Mouse (Mus musculus): ENCODE measurements around the gene Pnliprp1. TPM values are rescaled to one million over a fixed set of nuclear protein-coding genes. Genes with fewer than 3 reads are reported as not detected.

The Pnliprp1 gene
- polyA plus RNA-seq, 2 experiments: 29.2 to 41.4 TPM

DNA sequence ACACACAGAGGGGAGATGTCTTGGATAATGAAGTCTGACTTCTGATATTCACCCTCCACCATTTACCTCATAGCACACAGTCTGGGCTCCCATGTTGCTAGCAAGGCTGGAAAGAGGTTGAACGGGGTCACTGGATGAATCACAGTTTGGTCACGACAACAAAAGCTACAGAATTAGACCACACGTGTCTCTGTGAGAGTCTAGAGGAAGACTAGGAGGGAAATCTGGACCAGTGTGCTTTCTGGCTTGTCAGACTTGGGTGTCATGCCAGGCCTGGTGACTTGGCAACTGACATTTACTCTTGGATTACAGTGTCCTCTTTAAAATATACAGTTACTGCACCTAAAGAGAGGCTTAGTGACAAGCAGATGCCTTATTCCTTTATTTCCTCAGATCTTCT, 20.1 kb upstream of the Pnliprp1 start:
- H3K4me3 ChIP-seq (ENCODE audit: insufficient read depth in 1 of 2, low read depth in 2 of 2, low read length in 2 of 2): no peak overlapping the region
- H3K4me2 ChIP-seq (ENCODE audit: low read depth): no peak overlapping the region
- TF ChIP-seq EP300 (IDR thresholded peaks at IDR 0.05; ENCODE audit: low read depth) (no peak), CTCF (IDR thresholded peaks at IDR 0.05; ENCODE audit: low read depth) (no peak)
- no peaks in the 10 kb centered on the region for H3K36me3 ChIP-seq (replicated peaks; ENCODE audit: control insufficient read depth, insufficient read depth, low read depth)
- no peaks in the 10 kb centered on the region for H3K9me3 ChIP-seq (ENCODE audit: control insufficient read depth, low read length)
- H3K9ac ChIP-seq (replicated peaks): no peak overlapping the region
- no peaks in the 10 kb centered on the region for H3K4me1 ChIP-seq (replicated peaks; ENCODE audit: control insufficient read depth in 2 of 2, insufficient read depth in 2 of 2, low read length in 1 of 2)
- DNase-seq (ENCODE audit: low read depth in 3 of 3, low spot score in 3 of 3): no peak
- 52% methylated on average over 3 of the region's 3 CpGs for WGBS (ENCODE audit: insufficient replicate concordance)
- no peak for ATAC-seq (ENCODE audit: insufficient read depth)
- no peak overlapping the region for H3K27ac ChIP-seq
- H3K27me3 ChIP-seq (ENCODE audit: control insufficient read depth, insufficient read depth, low read length): no peaks in the 10 kb centered on the region

DNA sequence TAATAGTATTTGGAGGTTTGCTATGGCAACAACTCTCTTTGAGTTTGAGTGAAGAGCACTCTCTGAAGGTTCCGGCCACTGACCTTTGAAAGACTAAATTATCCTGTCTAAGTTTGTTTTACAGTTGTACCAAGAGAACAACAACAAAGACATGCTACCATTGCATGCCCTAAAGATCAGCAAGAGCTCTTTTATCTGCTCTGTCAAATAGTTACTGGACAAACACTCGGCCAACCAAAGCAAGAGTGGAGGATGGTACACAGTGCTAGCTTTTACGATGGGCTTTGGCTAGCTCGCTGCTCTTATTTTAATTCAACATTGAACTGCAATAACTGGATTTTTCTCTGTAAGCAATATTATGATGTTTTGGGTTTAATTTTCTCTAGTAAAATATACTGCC, 10.8 kb upstream of the Pnliprp1 start:
- ATAC-seq (ENCODE audit: insufficient read depth): no peak
- Histone ChIP-seq H3K27ac (no peak overlapping the region), H3K27me3 (ENCODE audit: control insufficient read depth, insufficient read depth, low read length) (no peaks in the 10 kb centered on the region), H3K9ac (replicated peaks) (no peak overlapping the region), H3K4me3 (ENCODE audit: insufficient read depth in 1 of 2, low read depth in 2 of 2, low read length in 2 of 2) (no peak overlapping the region), H3K4me1 (replicated peaks; ENCODE audit: control insufficient read depth in 2 of 2, insufficient read depth in 2 of 2, low read length in 1 of 2) (no peaks in the 10 kb centered on the region), H3K36me3 (replicated peaks; ENCODE audit: control insufficient read depth, insufficient read depth, low read depth) (no peaks in the 10 kb centered on the region), H3K9me3 (ENCODE audit: control insufficient read depth, low read length) (no peaks in the 10 kb centered on the region), H3K4me2 (ENCODE audit: low read depth) (no peak overlapping the region)
- 61% methylated on average over 4 of the region's 4 CpGs for WGBS (ENCODE audit: insufficient replicate concordance)
- peak in 1 of 3 experiments; percentile 6 for DNase-seq (ENCODE audit: low read depth in 3 of 3, low spot score in 3 of 3)
- TF ChIP-seq EP300 (IDR thresholded peaks at IDR 0.05; ENCODE audit: low read depth) (no peak), CTCF (IDR thresholded peaks at IDR 0.05; ENCODE audit: low read depth) (no peak)

DNA sequence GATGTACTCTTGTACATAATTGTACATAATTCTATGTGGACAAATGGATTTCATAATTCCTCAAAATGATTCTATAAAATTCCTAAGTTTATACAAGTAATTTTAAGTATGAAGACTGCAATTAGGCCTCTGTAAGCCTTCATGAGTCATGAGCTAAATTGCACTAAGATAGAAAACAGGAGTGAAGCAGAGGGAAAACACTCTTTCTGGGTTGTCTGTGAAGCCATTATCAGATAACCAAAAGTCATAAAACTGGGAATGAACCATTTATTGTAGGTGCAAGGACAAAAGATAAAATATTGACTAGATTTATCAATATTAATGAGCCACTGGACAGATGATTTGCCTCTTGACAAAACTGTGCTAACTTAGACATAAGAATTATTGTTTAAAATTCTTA, 8.2 kb upstream of the Pnliprp1 start:
- no peak for ATAC-seq (ENCODE audit: insufficient read depth)
- TF ChIP-seq CTCF (IDR thresholded peaks at IDR 0.05; ENCODE audit: low read depth) (no peak), EP300 (IDR thresholded peaks at IDR 0.05; ENCODE audit: low read depth) (no peak)
- H3K9ac ChIP-seq (replicated peaks): no peak overlapping the region
- H3K4me1 ChIP-seq (replicated peaks; ENCODE audit: control insufficient read depth in 2 of 2, insufficient read depth in 2 of 2, low read length in 1 of 2): peaks cover 0 to 2% of the 10 kb centered on the region in 2 experiments; a peak in 1 of 4 replicates
- no peak for DNase-seq (ENCODE audit: low read depth in 3 of 3, low spot score in 3 of 3)
- no peaks in the 10 kb centered on the region for H3K36me3 ChIP-seq (replicated peaks; ENCODE audit: control insufficient read depth, insufficient read depth, low read depth)
- no peak overlapping the region for H3K4me3 ChIP-seq (ENCODE audit: insufficient read depth in 1 of 2, low read depth in 2 of 2, low read length in 2 of 2)
- H3K27me3 ChIP-seq (ENCODE audit: control insufficient read depth, insufficient read depth, low read length): no peaks in the 10 kb centered on the region
- H3K9me3 ChIP-seq (ENCODE audit: control insufficient read depth, low read length): no peaks in the 10 kb centered on the region
- no peak overlapping the region for H3K4me2 ChIP-seq (ENCODE audit: low read depth)
- no peak overlapping the region for H3K27ac ChIP-seq

DNA sequence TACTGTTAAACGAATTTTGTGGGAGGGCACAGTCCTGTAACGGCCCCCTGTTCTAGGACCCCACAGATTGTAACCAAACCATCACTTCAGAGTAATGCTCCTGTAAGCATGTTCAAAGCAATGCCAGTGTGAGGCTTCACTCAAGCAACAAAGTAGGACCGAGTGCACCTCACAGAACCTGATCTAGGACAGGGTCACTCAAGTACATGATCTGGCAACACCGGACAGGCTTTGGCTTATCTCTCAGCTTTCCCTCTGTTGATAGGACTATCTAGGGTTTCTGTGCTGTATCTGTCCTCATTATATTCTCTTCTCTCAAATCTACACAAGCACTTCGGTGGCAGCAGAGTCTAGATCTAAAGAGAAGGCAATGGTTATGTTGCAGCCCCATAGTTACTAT, 2.1 kb upstream of the Pnliprp1 start:
- Histone ChIP-seq H3K27ac (no peak overlapping the region), H3K36me3 (replicated peaks; ENCODE audit: control insufficient read depth, insufficient read depth, low read depth) (no peaks in the 10 kb centered on the region), H3K4me3 (ENCODE audit: insufficient read depth in 1 of 2, low read depth in 2 of 2, low read length in 2 of 2) (no peak overlapping the region), H3K9ac (replicated peaks) (no peak overlapping the region), H3K9me3 (ENCODE audit: control insufficient read depth, low read length) (no peaks in the 10 kb centered on the region), H3K4me2 (ENCODE audit: low read depth) (no peak overlapping the region), H3K27me3 (ENCODE audit: control insufficient read depth, insufficient read depth, low read length) (no peaks in the 10 kb centered on the region), H3K4me1 (replicated peaks; ENCODE audit: control insufficient read depth in 2 of 2, insufficient read depth in 2 of 2, low read length in 1 of 2) (peaks cover 0 to 10% of the 10 kb centered on the region in 2 experiments; a peak in 1 of 4 replicates)
- no peak for TF ChIP-seq EP300 (IDR thresholded peaks at IDR 0.05; ENCODE audit: low read depth)
- WGBS (ENCODE audit: insufficient replicate concordance): 48% methylated on average over 5 of the region's 5 CpGs
- ATAC-seq (ENCODE audit: insufficient read depth) (no peak), DNase-seq (ENCODE audit: low read depth in 3 of 3, low spot score in 3 of 3) (no peak)

DNA sequence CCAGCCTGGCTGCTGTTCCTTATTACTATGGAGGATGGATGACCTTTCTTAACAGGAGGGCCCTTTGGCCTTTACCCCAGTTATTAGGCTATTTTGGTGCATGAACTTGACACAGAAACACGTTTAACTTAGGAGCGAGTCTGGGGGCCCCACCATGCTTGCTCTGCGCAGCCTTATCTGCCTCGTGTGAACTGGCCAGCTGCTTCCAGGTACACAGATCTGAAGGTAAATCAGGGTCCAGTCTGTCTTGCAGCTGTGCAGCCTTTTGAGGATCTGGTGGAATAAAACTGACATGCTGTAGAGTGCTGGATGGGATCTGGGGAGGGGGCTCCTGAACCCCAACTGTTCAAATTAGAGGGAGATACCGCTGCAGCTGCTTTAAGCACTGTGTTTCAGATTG, 931 bp upstream of the Pnliprp1 start:
- no peaks in the 10 kb centered on the region for H3K27me3 ChIP-seq (ENCODE audit: control insufficient read depth, insufficient read depth, low read length)
- no peak overlapping the region for H3K4me3 ChIP-seq (ENCODE audit: insufficient read depth in 1 of 2, low read depth in 2 of 2, low read length in 2 of 2)
- H3K27ac ChIP-seq: no peak overlapping the region
- ATAC-seq (ENCODE audit: insufficient read depth) (no peak), DNase-seq (ENCODE audit: low read depth in 3 of 3, low spot score in 3 of 3) (no peak)
- peaks cover 0 to 10% of the 10 kb centered on the region in 2 experiments; a peak in 1 of 4 replicates for H3K4me1 ChIP-seq (replicated peaks; ENCODE audit: control insufficient read depth in 2 of 2, insufficient read depth in 2 of 2, low read length in 1 of 2)
- H3K9ac ChIP-seq (replicated peaks): no peak overlapping the region
- no peak overlapping the region for H3K4me2 ChIP-seq (ENCODE audit: low read depth)
- TF ChIP-seq CTCF (IDR thresholded peaks at IDR 0.05; ENCODE audit: low read depth): no peak
- TF ChIP-seq EP300 (IDR thresholded peaks at IDR 0.05; ENCODE audit: low read depth): no peak
- WGBS (ENCODE audit: insufficient replicate concordance): 51% methylated on average over 5 of the region's 5 CpGs
- H3K9me3 ChIP-seq (ENCODE audit: control insufficient read depth, low read length): no peaks in the 10 kb centered on the region
- no peaks in the 10 kb centered on the region for H3K36me3 ChIP-seq (replicated peaks; ENCODE audit: control insufficient read depth, insufficient read depth, low read depth)

Measured in liver, embryonic 14.5 days (tissue).